Mouse (Mus musculus) liver, embryonic 14.5 days (tissue): ENCODE data around the gene Ldlr.

Experiments used
- CTCF ChIP-seq: IDR thresholded peaks from 2 replicates; pipeline ENCODE4 v1.5.1; 2016; ENCODE audit warnings: antibody characterized with exemption, low read depth, control low read depth
- EP300 ChIP-seq: IDR thresholded peaks from 2 replicates; pipeline ENCODE4 v1.6.1; 2016; ENCODE audit warnings: antibody characterized with exemption, low read depth

GRCm38 (mm10) chr9:21697121-21697520 is 26.2 kb upstream of the Ldlr start:
- TF ChIP-seq EP300 (no peak), CTCF (no peak)
